Mouse (Mus musculus) brain, embryonic 14.5 days (tissue): ENCODE measurements around the gene Zfp426.

Experiments used
- CTCF ChIP-seq: fragments of 200-500 bp; IDR thresholded peaks from 2 replicates; pipeline ENCODE4 v1.5.1; 2012; ENCODE audit warnings: inconsistent platforms, mild to moderate bottlenecking, moderate library complexity, borderline replicate concordance; ENCODE audit not compliant: insufficient read depth, insufficient read length; ENCODE audit errors: extremely low read depth
- POLR2A ChIP-seq: fragments of 200-500 bp; IDR thresholded peaks from 2 replicates; pipeline ENCODE4 v1.6.1; 2012; ENCODE audit warnings: mild to moderate bottlenecking, inconsistent platforms, borderline replicate concordance; ENCODE audit not compliant: poor library complexity, insufficient read depth, insufficient read length, severe bottlenecking; ENCODE audit errors: extremely low read depth

DNA sequence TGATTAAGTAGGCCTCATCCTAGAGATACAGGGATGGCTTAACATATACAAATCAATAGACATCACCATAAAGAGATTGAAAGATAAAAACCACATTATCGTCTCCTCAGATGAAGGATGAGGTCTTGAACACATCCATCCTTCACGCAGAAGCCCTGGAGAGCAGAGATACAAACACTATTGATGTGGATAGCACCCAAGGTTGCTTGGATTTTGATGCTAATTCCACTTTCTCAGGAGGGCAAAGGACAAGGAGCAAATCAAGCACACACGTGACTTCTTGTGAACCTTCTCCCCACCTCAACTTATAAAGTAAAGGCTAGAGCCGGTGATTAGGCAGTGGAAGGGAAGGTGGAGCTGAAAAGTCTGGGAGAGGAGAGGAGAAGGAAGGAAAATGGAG lies 38.9 kb downstream of the Zfp426 start:
- TF ChIP-seq CTCF, result no peak
- no peak for TF ChIP-seq POLR2A
